Mouse (Mus musculus) bone marrow, adult 2 months (tissue): ENCODE results near the gene Txk.

Experiments used
- CTCF ChIP-seq: fragments of 200-500 bp; IDR thresholded peaks from 2 replicates; pipeline ENCODE4 v1.5.1; 2011; ENCODE audit warnings: low read length, control low read depth; ENCODE audit not compliant: control insufficient read depth, insufficient read depth
- POLR2A ChIP-seq: fragments of 200-500 bp; IDR thresholded peaks from 2 replicates; pipeline ENCODE4 v1.6.1; 2011; ENCODE audit warnings: low read depth, mild to moderate bottlenecking, control low read depth, low read length, borderline replicate concordance; ENCODE audit not compliant: control insufficient read depth

DNA sequence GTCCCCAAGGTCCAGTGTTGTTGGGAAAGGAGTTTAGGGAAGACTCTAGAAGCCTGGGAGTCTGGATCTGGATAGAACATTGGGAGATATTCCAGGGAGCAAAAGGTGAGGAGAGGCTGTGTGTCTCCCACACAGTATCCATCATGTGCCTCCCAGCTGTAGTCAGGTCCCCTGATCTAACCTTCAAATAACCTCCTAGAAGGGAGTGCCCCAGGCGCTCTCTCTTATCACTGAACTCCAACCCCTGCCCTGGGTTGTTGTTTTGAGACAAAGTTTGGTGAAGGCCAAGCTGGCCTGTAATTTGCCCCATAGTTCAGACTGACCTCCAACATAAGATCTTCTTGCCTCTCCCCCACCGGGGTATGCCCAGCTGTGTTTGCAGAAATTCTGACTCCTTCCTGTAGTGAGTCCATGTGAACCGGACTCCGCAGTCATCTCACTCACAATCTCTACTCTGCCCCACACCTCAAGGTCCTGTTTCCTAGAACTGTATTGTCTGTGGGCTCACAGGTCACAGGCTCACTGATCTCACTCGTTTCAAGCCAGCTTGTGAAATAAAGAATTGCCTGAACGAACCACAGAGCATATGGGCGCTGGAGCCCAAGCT is 3.8 kb downstream of the Txk start:
- TF ChIP-seq POLR2A (no peak), CTCF (no peak)
